Mouse (Mus musculus): ENCODE measurements around the gene Hmgb3. TPM values are rescaled to one million over a fixed set of nuclear protein-coding genes. Genes with fewer than 3 reads are reported as not detected.

Hmgb3 gene
- total RNA-seq, 2 experiments from 2014 or later = 225 to 235 TPM

GRCm38 (mm10) chrX:71573132-71573900 is 17.6 kb downstream of the Hmgb3 start:
- no peak for DNase-seq (ENCODE audit: low spot score in 2 of 2)

- no peak for DNase-seq (ENCODE audit: low spot score in 2 of 2)
Observed at GRCm38 (mm10) chrX:71575550-71575949, 19.8 kb downstream of the Hmgb3 start.

- no peak for DNase-seq (ENCODE audit: low spot score in 2 of 2)
Observed at GRCm38 (mm10) chrX:71589181-71589580, 33.5 kb downstream of the Hmgb3 start.

GRCm38 (mm10) chrX:71601052-71601611 is 45.4 kb downstream of the Hmgb3 start:
- DNase-seq (ENCODE audit: low spot score in 2 of 2) = peak in 1 of 2 experiments; percentile 14

Small RNA genes within 50 kb of the gene (microRNA-seq; reads per million reads assigned to microRNA genes)
- gene Gm23945 = not detected

Other genes starting within 250 kb of the Hmgb3 start
- 10 to 100 TPM; 25.2 to 26.4 TPM for gene Mtmr1, start 191.2 kb upstream of the Hmgb3 start, total RNA-seq (2021)
- gene Cd99l2, start 63.1 kb upstream of the Hmgb3 start, total RNA-seq (2021) = 10 to 100 TPM; 64.1 to 66.0 TPM
- gene Gpr50, start 107.7 kb downstream of the Hmgb3 start, total RNA-seq (2021) = under 1 TPM; 0.17 to 0.20 TPM

All from adrenal gland, postnatal 4 days (tissue).